Mouse (Mus musculus) cerebellum, postnatal 4 days (tissue): ENCODE measurements around the gene Dock8.

Experiments
- DNase-seq, 2 experiments: peaks; one replicate each; pipeline ENCODE4 v3.0.0; 2022; ENCODE audit warnings: low spot score in 2 of 2, mixed read lengths in 1 of 2

Dock8 gene

GRCm38 (mm10) chr19:25062188-25062856 is 63.0 kb downstream of the Dock8 start:
- DNase-seq = no peak

- DNase-seq = no peak
Measured at GRCm38 (mm10) chr19:25062857-25063240, 63.5 kb downstream of the Dock8 start.

- no peak for DNase-seq
Measured at GRCm38 (mm10) chr19:25066229-25066628, 66.9 kb downstream of the Dock8 start.

GRCm38 (mm10) chr19:25068518-25068917 is 69.2 kb downstream of the Dock8 start:
- no peak for DNase-seq

GRCm38 (mm10) chr19:25072521-25072920 is 73.2 kb downstream of the Dock8 start:
- DNase-seq = no peak

DNA sequence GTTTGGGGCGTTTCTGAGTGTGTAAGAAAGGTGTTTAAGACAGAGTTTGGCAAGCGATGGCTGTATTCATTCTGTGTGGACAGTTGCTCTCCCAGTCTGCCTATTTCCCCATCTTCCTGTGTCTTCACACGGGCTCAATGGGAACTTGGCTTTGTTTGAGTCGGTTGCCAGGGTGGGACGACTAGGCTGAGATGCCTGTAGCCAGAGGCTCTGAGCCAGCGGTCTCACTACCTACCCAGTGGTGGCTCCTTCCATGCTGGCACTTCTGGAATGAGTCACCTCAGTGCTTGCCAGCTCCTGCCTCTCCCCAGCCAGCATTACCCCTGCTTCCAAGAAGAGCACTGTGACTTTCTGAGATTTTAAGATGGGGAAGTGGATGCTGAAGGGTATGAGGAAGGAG is 75.4 kb downstream of the Dock8 start:
- no peak for DNase-seq

- DNase-seq = no peak
Measured at GRCm38 (mm10) chr19:25077636-25078035, 78.3 kb downstream of the Dock8 start.

GRCm38 (mm10) chr19:25078130-25078529 is 78.8 kb downstream of the Dock8 start:
- DNase-seq = no peak

DNA sequence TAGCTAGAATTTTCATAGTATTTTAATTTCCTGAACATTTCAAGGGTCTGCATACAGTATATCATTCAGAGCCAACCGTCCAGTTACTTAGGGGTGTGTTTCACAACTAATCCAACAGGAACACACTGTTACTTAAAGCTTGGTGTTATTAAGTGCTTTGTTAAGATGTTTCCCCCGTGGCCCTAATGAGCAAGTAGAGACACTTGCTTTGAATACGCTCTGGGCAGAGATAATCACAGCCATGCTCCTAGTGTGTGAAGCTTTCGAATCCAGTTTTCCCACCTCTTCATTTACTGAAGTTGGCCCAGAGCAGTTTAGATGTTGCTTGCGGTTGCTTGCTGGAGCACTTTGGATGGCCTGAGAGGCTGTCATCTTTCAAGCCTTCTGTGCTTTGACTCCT is 80.8 kb downstream of the Dock8 start:
- DNase-seq = no peak

DNA sequence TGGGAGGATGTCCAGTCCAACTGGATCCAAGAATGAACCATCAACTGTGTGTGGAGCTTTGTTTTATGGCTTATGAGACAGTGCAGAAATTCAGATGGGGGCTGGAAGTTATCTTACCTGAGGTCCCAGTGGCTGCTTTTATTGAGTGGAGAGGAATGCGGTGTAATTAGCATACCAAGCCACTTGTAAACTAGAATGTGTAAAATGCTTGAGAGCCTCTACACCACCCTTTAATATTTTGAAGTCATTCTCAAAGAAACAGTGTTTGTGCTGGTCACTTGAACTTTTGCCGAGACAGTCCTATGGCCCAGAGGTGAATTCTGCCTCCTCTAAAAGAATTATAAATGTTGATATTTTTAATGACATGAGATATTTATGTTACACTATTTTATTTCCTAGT is 83.5 kb downstream of the Dock8 start:
- DNase-seq = no peak

DNA sequence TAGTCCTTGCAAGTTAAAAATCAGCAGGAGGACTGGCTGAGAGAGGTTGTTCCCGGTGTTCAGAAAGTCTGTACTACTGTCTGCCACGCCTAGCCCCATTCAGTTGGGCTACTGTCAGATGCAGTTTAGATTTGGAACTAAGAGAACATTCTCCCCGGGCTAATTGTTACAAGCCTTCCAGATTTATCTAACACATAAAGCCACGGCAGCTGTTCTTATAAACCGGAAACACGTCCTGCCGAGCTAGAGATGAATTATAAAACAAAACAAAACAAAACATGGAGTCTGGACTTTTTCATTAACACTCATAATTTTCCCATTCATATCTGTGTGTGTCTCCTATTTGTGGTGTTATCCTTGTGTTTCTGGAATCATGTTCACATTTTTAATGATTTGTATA is 87.8 kb downstream of the Dock8 start:
- DNase-seq = no peak

- DNase-seq = no peak
Measured at GRCm38 (mm10) chr19:25089746-25090145, 90.4 kb downstream of the Dock8 start.

DNA sequence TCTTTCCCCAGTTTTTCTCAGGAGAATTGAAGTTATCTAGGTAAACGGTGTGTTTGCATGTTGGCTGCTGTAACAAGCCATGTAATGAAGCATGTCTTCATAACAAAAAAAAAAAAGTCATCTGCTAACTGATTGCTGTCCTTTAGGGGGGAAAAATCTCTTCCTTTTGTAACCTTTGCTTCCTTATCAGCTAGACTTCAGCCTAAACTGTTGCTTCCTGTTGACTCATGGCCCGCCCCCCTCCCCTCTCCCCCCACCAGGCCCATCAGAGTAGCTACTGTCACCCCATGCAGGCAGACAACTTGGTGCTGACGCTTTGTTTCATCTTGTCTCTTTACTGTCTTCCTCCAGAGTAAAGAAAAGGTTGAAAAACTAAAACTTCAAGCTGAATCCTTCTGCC is 95.8 kb downstream of the Dock8 start:
- no peak for DNase-seq

GRCm38 (mm10) chr19:25096316-25096715 is 97.0 kb downstream of the Dock8 start:
- DNase-seq = no peak

GRCm38 (mm10) chr19:25096986-25097385 is 97.7 kb downstream of the Dock8 start:
- no peak for DNase-seq

DNA sequence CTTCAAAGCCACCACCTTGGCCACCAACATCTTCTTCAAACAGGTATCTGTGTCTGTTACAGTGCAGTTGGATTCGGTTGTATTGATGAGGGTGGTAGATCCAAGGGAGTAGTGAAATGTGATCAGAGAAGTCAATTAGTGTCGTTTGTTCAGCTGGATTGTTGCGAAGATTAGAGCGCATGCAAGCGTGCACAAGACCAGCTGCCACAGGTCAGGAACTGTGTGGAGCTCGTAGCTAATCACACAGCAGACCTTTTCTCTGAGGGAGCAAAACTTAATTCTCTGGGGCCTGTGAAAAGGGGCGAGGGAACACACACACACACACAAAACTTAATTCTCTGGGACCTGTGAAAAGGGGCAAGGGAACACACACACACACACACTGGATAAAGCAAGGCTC is 98.2 kb downstream of the Dock8 start:
- DNase-seq = no peak

DNA sequence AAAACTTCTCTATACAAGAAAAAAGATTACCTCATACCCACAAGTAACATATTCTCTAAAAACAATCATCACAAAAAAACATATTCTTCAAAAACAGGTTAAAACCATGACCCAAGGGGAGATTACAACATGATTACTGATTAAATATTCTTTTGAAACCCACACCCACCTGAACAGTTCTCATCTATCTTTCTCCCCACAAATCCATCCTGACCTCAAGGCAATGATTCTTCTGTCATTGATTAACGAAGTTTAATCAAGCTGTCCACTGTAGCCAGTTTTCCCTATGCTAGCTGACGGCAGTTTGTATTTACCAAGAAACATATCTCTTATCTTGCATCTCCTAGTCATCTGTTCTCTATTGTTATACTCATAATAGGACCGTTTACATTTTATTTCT is 98.6 kb downstream of the Dock8 start:
- DNase-seq = no peak

- no peak for DNase-seq
Measured at GRCm38 (mm10) chr19:25098941-25099340, 99.6 kb downstream of the Dock8 start.

GRCm38 (mm10) chr19:25105682-25106081 is 106.3 kb downstream of the Dock8 start:
- DNase-seq = no peak

DNA sequence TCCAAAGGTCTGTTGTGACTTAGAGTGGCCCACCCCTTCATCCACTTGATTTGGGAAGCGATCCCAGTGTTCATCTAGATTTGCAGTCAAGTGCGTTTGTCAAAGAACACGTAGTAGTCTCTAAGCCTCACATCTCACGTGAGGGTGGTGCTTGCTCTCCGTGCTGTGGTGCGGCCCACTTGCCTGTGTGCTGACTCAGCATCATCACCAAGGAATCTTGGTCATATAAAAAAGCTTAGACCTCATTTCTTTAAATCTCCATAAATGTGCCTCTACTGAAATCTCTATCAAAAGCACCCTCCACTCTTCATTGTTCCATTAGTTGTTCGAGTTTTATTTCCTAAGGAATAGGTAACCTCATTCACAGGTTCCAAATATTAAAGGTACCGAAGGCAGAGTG is 107.0 kb downstream of the Dock8 start:
- no peak for DNase-seq

GRCm38 (mm10) chr19:25107417-25107816 is 108.1 kb downstream of the Dock8 start:
- DNase-seq = peak in 1 of 2 experiments; percentile 15

GRCm38 (mm10) chr19:25111591-25112233 is 112.4 kb downstream of the Dock8 start:
- no peak for DNase-seq

DNA sequence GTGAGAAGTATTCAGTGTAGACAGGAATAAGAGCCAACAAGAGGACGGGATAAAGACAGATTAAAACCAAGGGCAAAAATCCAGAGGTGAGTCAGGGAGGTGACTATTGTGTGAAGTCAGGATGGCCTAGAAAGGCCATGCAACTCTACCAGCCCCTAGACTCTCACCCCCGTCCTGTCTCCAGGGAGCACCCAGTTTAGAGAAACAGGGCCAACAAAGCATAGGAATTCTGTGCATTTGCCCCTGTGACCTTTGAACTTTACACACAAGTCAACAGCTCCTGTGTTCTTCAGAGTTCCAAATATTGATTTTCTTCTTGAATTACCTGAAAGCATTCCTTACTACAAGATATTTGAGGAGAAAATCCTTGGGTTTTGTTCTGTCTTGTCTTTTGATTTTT is 117.6 kb downstream of the Dock8 start:
- DNase-seq = no peak

- no peak for DNase-seq
Measured at GRCm38 (mm10) chr19:25122417-25122816, 123.1 kb downstream of the Dock8 start.
